Mouse (Mus musculus): ENCODE results near the gene Skor1.

The Skor1 gene

DNA sequence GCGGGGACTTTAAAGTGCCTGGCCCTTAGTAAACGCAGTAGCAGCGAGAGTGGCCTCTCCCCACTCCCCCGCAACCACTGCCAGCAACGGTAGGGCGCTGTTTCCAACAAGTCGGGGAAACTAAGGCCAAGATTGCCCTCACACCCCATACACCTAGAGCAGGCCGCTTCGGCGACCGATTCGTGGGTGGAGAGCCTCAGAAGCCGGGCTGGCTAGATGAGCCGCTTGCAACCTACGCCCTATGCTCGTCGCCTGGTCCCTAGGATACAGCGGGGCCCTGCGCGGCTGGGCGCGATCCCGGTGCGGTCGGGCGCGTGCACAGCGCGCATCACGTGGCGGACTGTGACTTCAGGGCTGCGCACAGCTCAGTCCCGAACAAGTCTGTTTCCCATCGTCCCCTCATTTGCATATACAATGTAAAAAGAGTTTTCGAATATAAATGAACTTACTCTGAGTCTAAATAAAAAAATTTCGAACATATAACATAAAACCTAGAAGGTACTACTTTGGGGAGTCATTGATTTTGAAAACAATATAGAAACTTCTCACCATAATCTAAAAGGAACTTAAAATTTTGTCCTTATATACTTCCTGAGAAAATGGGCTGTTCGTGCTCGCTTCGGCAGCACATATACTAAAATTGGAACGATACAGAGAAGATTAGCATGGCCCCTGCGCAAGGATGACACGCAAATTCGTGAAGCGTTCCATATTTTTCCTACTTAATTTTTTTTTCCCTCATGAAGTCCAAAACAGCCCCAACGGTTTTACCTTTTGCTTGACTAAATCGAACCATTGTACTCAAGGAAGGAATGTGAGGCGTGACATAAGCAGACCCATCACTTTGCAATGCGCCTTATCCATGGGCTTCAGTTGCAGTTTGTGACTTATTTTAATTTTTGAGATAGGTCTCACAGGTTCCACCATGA lies 15.8 kb downstream of the Skor1 start:
- DNase-seq, result peak; percentile 97

DNA sequence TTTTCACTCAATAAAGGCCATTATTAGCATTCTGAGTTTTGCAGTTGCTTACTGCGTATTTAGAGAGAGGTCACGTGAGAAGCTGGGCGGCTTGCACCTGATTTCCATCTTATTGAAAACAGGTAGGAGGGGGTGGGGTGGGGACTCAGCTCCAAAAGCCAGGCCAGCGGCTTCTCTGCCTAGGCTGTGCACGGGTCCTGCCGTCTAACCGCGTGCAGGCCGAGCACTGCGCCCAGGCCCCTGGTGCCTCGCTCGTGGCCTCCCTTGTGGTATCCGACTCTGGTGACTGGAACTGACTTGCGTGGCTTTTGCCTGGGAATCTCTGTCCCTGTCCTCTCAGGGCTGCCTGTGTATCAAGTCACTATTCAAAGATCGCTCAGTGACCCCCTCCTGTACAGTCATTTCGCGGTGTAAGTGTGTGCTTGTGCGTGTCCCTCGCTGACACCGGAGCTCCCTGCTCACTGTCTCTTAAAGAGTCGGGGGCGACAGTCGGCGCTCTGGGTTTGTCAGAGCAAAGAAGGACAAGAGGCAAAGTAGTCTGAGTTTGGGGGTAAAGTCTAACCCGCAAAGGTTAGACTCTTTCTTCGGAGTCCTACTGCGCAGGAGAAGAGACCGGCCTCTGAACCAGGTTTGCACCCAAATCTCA lies 16.7 kb downstream of the Skor1 start:
- DNase-seq, result peak; percentile 71

DNA sequence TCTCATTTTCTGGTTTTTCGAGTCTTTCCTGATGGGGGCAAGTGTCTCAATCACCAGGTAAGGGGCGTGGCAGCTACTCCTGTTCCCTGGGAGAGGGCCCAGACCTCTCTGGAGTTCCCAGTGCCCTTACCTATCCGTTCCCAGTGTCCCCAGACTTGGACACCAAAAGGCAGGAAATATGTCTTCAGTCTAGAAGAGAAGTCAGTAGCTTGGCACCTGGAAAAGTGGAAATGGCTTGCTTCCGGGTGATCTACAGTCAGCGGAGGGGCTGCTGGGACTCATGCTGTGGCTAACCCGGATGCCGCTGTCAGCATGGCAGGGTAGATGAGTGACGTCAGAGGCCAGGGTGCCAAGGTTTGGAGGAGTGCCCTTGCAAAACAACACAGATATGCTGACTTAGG lies 19.1 kb downstream of the Skor1 start:
- DNase-seq, result peak; percentile 43

DNA sequence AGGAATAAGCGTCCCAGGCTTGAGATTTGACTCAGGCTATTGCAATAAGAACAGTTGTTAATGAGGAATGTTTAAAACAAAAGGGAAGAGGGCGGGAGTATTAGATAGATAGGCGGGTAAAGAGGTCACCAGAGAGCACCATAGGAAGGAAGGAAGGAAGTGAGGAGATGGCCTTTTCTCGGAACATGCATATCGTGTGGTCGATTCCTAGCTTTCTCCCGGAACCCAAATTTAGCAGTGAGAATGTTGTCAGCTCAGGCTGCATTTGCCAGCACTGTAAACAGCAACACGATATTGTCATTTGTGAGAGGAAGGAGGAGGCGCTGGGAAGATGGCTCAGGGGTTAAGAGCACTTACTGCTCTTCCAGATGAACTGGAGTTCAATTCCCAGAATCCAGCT lies 24.2 kb downstream of the Skor1 start:
- DNase-seq, result peak; percentile 27

DNA sequence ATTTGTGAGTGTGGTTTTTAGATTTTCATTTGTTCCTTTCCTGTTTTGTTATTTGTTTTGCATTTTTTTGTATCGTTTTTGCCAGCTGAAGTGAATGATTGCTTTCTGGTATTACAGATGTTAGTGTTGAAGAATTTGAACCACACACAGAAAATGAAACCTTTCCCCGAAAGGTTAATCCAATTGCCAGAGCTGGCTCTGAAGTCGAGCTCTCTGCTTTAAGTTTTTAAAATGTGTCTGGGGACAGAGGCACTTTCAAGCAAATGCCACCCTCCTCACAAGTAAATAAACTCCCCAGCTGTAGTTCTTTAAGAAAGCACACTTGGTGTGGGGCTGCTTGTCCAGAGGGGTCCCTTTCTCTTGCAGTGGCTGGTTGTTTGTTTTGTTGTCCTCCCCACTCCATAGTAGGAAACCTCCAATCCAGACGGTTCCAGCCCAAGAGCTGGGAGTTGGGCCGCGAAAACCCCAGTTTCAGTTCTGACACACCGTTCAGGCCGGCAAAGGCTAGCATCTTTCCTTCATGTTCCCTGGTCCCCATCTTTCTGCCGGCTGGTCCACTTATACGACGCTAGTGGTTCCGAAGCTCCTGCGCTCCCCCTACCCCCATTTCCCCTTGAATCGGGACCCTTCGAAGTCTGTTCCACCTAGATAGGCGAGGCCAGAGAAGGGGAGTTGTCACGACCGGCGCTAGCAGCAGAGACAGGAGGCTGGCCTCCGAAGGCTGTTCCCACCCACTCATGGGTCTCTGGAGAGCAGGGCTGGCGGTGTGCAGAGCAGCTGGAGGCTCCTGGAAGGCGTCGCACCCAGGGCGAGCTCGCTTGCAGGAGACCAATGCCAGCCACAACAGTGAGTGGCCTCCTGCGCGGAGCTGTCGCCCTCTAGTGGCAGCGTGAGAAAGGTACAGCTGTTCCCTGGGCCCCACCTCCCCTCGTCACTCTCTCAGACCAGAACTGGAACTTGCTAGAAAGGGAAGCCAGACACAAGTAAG lies 25.0 kb downstream of the Skor1 start:
- DNase-seq, result peak; percentile 93

DNA sequence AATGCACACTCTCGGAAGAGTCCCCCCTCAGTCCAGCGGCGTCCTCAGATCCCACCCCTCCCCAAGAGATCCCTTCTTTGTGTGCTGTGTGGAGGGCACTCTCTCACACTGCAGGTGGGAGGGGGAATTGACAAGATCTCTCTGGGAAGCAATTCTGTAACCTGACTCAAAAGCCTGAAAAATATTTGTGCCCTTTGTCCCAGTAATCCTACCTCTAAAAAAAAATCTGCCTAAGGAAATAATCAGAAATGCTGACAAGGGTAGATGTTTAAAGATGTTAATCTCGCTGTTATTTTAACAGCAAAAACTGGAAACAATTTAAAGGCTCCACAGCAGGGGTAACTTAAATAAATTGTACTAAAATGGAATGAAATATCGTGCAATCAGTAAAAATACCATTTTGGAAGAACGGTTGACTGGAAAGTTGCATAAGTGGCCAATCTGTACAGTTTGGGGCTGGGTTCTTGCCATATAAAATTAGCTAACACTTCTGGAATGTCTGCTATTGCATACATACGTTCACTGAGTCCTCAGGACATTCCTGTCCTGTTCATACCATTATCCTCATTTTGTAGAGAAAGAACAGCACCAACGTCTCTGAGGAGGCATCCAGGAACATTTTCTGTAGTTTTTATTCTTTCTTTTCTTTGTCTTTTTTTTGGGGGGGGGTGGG lies 26.5 kb downstream of the Skor1 start:
- DNase-seq, result peak; percentile 50

DNA sequence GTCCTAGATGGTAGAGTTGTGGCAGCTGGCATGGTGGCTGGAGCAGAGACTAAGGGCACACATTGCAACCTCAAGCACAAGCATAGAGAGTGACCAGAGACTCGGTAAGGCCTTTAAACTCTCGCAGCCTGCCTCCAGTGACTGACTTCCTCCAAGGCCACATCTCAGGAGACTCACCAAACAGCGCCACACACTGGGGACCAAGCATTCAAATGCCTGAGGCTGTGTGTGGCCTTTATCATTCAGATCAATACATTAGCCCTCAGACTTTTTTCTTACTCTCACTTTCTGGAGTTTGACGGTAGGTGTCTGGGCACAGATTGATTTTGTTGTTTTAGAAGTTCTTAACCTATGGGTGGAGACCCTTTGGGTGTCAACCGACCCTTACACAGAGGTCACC lies 30.4 kb downstream of the Skor1 start:
- no peak for DNase-seq

DNA sequence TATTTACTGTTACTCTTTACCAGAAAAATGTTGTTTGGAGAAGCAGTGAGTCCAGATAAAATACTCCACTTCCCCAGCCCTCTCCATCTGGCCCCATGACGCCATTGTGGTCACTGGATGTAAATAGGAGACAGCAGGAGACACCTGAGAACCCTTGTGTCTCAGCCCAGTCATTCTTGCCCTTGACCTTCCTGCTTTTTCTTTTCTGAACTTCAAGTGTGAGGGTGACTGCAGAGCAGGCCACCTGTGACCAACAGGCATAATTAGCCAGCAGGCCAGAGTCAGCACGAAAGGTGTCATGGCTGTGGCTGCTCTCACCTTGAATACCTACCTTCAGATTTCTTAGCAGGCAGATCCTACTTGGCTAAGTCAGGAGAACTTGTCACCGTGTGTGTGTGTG lies 36.2 kb downstream of the Skor1 start:
- DNase-seq, result no peak

DNA sequence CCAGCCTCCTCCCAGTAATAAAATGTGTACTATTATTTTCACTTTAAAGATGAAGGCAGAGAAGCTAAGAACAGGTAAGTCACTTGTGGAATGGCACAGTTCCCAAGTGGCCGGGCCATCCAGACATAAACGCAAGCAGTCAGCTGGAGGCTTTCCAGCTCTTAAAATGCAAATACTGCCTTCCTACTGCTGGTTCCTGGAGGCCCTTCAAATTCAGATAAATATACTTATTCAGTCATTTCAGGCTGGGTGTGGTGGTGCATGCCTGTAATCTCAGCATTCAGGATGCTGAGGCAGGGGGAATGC lies 39.0 kb downstream of the Skor1 start:
- DNase-seq, result no peak

DNA sequence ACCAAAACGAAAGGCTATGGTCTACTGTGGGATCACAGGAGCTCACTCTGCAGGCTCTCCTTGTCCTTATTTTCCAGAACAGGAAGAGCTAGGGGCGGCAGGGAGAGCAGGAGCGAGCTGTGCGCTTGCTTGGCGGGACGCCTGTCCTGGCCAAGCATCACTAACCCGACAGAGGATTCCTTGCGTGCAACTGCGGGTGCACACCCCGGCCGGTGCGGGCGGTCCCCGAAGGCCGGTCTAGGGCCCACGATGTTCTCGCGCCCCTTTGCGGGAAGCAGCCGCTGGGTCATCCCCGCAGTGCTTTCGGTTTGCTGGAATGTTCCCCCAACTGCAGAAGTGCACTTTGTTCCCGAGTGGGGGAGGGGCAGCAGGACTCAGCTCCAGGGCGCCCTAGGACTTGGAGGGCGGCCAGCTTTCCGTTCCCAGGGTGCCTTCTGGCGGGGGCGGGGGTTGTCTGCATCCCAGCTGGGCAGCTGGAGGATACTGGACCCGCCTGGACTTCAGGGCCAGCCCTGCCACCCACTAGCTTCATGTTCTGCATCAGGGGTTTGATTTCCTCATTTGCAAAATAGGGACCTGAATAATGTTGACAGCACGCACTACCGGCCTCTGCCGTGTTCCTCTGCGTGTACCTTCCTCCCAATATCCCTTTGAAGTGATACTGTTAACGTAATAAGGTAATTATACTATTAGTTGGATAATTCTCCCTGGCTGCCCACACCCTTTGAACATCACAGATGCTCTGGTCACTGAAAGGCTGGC lies 39.6 kb downstream of the Skor1 start:
- peak; percentile 99 for DNase-seq

DNA sequence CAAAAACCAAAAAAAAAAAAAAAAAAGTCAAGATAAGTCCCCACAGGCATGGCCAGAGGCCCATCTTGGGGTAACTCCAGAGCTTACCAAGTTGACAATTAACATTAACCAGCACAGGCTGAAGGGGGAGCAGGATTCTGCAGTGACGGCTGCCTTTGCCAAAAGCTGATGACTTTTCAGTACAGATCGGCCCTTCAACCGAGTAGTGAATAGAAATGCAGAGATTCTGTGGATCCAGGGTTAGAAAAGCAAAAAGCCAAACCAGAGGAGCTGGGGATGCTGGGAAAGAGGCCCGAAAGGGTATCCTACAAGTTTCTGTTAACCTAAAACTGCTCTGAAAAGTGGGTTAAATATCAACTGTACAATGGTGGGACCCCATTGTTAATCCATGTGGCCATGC lies 40.2 kb downstream of the Skor1 start:
- peak; percentile 80 for DNase-seq

DNA sequence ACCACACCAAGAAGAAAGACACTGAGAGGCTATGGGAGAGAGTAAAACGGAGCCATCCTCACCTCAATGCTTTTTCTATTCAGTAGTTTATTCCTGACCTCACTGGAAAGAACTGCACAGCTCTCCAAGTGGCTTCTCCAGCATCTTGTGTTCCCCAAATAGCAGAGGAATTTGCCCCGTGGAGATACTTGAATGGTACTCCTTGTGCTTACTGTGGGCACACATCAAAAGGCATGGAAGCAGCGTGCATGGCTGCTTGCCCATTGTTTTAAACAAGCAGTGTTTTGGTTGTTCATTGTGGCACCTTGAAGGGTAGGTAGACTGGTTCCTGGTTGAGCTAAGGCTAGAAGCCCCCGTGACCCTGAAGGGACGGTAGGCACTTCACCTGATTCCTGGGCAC lies 48.1 kb downstream of the Skor1 start:
- DNase-seq, result peak; percentile 26

DNA sequence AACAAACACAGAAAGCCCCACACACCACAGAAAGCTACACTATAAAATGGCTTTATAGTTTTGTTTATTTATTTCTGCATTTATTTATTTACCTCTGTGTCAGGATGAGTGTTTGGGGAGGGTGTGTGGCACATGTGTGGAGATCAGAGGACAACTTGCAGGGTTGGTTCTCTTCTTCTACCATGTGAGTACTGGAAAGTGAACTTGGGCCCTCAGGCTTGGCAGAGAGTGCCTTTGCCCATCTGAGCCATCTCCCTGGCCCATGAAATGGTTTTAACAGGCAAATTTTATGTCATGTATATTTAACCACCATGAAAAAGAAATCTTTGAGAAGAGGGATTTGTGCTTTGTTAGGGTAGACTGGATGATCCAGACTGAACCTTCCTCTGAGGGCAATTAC lies 48.9 kb downstream of the Skor1 start:
- peak; percentile 29 for DNase-seq

DNA sequence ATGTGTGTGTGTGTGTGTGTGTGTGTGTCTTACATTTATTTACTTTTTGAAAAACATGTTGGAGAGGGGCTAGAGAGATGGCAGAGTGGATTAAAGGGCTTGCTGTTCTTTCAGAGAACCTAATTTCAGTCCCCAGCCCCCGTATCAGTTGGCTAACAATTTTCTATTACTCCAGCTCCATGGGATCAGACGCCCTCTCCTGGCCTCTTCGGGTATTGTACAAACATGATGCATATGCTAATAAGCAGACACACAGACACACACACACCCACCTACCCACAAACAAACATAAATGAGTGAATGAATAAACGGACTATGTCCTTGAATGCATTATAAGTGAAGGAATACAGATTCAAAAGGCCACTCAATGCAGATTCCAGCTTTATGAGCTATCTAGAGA lies 49.4 kb downstream of the Skor1 start:
- no peak for DNase-seq

DNA sequence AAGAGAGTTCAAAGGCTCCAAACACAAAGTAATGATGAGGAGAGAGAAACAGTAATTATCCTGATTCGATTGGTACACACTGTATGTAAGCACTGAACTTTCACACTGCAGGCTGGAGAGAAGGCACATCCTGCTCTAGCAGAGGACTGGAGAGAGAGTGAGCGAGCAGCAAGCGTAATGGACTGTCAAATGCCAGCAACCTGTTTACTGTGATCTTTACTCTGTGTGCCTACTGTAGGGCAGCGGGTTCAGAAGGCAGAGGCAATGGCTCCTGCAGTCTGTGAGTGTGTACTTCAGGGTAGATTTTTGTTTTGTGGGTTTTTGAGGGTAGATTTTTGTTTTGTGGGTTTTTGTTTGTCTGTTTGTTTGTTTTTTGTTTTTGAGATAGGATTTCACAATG lies 49.9 kb downstream of the Skor1 start:
- peak; percentile 37 for DNase-seq

DNA sequence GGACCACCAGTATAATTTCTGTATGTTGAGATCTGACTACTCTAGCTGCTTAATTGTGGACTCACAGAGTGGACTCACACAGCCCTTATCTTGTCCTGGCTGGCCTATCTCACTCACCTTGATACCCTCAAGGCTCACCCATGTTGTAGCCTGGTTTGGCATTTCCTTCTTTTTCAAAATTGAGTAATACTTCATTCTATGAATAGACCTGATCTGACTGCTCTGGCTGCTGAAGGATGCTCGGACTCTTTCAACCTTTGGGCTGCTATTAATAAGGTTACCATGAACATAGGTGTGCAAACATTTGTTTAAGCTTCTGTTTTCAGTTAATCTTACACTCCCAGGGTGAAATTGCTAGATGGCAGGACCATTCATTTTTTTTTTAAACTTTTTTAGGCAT lies 51.6 kb downstream of the Skor1 start:
- no peak for DNase-seq

DNA sequence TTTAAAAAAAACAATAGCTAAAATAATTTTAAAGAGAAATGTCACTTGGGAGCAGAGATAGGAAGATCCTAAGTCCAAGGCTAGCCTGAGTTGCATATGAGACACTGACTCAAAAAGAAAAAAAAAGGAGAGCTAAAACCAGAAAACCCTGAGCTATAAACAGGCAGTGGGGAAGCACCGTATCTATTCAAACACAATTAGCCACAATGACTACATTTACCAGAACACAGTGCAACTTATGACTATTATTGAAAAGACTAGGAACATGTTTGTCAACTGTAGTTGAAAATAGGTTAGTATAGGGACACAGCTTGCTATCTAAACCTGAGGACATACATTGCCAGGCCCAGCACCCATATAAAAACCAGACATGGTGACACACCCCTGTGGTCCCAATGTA lies 54.7 kb downstream of the Skor1 start:
- DNase-seq, result no peak

DNA sequence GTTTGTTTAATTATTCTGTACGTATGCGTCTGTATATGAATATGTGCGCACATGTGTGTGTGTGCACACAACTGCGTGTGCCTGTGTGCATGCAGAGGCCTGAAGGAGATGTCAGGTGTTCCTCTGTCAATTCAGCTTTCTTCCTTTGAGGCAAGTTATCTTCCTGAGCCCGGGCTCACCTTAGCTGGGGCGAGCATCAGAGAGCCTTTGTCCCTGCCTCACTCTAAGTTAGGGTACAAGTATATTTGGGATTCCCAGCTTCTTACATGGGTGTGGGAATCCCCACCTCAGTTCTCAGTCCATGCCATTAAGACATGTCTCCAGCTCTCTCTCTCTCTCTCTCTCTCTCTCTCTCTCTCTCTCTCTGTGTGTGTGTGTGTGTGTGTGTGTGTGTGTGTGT lies 56.2 kb downstream of the Skor1 start:
- no peak for DNase-seq

DNA sequence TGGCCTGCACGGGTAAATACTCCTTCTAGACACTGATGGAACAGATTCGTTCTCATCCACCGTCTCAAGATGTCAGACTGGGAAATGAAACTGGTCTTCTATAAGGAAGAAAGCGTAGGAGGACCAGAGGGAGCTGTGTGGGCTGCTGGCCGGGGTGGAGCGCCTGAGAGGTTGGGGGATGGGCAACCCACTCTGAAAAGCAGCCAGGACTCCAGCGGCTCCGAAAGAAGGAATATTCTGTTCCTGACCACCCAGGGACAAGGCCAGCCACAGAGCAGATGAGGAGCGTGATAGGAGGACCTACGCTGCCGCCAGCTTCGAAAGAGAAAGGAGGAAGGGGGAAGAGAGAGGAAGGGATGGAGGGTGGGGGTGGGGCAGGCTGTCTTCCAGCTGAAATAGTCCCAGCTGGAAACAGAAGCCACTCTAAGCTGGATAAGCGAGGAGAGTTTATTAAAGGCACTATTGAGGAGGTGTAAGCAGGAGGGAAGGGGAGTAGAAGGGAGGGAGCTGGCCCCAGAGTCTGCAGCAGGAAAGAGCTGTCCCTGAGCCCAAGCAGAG lies 56.7 kb downstream of the Skor1 start:
- peak; percentile 70 for DNase-seq

DNA sequence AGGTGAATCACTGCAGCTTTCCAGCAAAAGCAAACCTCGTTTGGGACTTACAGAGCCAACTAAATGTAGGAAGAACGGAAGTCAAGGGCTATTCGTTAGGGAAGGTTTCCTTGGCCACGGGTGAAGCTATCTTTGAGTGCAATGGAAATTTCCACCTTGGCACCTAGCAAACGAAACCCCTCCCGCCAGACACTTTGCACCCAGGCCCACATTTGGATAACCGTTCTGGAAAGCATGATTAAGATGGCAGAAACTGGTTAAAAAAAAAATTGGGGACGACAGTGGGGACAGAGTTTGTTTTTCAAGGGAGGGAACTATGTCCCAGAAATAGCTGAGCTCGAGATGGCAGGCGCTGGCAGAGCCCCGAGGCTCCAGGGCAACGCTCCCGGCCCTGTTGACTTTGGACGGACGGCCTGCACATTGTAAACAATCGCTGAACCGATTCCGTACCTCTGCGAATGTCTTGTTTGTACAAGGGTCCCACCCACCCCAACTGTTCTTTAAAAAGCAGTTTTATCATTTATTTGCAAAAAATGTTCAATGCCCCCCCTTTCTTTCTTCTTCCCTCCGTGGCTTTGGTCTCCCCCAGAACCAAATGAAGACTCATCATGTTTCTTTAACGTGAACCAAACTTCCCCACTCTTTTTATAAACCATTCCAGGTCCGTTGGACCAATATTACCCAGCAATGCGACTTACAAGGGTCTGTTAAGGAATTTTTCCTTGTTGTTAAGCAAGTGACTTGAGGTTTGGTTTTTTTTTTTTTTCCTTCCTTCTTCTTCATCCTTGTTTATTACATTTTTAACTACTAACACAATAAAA lies 57.5 kb downstream of the Skor1 start:
- peak; percentile 78 for DNase-seq

DNA sequence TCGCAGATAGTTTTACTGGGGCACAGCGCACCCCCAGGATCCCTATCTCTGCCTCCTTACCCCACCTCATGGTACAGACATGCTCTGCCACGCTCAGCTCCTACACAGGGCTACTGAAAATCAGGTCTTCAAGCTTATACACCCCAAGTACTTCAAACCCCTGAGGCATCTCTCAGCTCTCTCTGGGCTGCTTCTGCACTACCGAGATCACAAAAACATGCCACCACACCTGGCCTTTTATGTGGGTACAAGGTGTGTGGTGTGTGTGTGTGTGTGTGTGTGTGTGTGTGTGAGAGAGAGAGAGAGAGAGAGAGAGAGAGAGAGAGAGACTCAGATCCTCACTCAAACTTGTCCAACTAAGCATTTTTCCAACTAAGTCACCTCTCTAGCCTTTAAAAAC lies 59.6 kb downstream of the Skor1 start:
- no peak for DNase-seq
